Mouse (Mus musculus): ENCODE measurements at regions not wholly inside any gene's neighbourhood (a gene's known extent, or its start where the extent isn't known, plus 50 kb on each side); places are given as distances from the start of the nearest gene placed in this dataset.

GRCm38 (mm10) chr14:15061966-15062860 is 259.0 kb downstream of the Nek10 start:
- ATAC-seq (replicated peaks; ENCODE audit: low FRiP score, low read depth) (no peak), DNase-seq (ENCODE audit: low spot score) (no peak)
- H3K4me2 ChIP-seq (ENCODE audit: low read length): no peak overlapping the region

GRCm38 (mm10) chr14:15062861-15063418 is 259.7 kb downstream of the Nek10 start:
- DNase-seq (ENCODE audit: low spot score) (peak; percentile 21), ATAC-seq (replicated peaks; ENCODE audit: low FRiP score, low read depth) (no peak)
- Histone ChIP-seq H3K4me1 (replicated peaks; ENCODE audit: insufficient read depth, low read length) (no peaks in the 10 kb centered on the region), H3K4me3 (replicated peaks; ENCODE audit: low read depth, low read length) (no peak overlapping the region), H3K4me2 (ENCODE audit: low read length) (no peak overlapping the region), H3K9me3 (replicated peaks; ENCODE audit: low read length) (no peaks in the 10 kb centered on the region), H3K27ac (no peak overlapping the region), H3K9ac (ENCODE audit: low read depth, low read length) (no peak overlapping the region), H3K27me3 (ENCODE audit: insufficient read depth, low read length) (no peaks in the 10 kb centered on the region), H3K36me3 (ENCODE audit: insufficient read depth, low read length) (no peaks in the 10 kb centered on the region)
- 43% methylated on average over 4 of the region's 4 CpGs for WGBS
- no peak for TF ChIP-seq CTCF (IDR thresholded peaks at IDR 0.05; ENCODE audit: low read depth)

More at GRCm38 (mm10) chr14:15061966-15062860, 259.0 kb downstream of the Nek10 start:
- Histone ChIP-seq H3K9me3 (replicated peaks; ENCODE audit: low read length) (no peaks in the 10 kb centered on the region), H3K4me3 (replicated peaks; ENCODE audit: low read depth, low read length) (no peak overlapping the region), H3K36me3 (ENCODE audit: insufficient read depth, low read length) (no peaks in the 10 kb centered on the region), H3K4me1 (replicated peaks; ENCODE audit: insufficient read depth, low read length) (no peaks in the 10 kb centered on the region), H3K27me3 (ENCODE audit: insufficient read depth, low read length) (no peaks in the 10 kb centered on the region), H3K9ac (ENCODE audit: low read depth, low read length) (no peak overlapping the region), H3K27ac (no peak overlapping the region)
- TF ChIP-seq CTCF (IDR thresholded peaks at IDR 0.05; ENCODE audit: low read depth): no peak
- WGBS: 48% methylated on average over 5 of the region's 5 CpGs

- 63% methylated on average over 5 of the region's 5 CpGs for WGBS
Observed at GRCm38 (mm10) chr14:15064991-15065525, 261.8 kb downstream of the Nek10 start.

GRCm38 (mm10) chr14:15075877-15076276 is 272.7 kb downstream of the Nek10 start:
- H3K36me3 ChIP-seq (ENCODE audit: insufficient read depth, low read length): no peaks in the 10 kb centered on the region
- no peaks in the 10 kb centered on the region for H3K9me3 ChIP-seq (replicated peaks; ENCODE audit: low read length)
- no peak for TF ChIP-seq CTCF (IDR thresholded peaks at IDR 0.05; ENCODE audit: low read depth)
- ATAC-seq (replicated peaks; ENCODE audit: low FRiP score, low read depth): no peak
- no peak for DNase-seq (ENCODE audit: low spot score)
- H3K27ac ChIP-seq: no peak overlapping the region
- H3K4me1 ChIP-seq (replicated peaks; ENCODE audit: insufficient read depth, low read length): no peaks in the 10 kb centered on the region
- H3K4me3 ChIP-seq (replicated peaks; ENCODE audit: low read depth, low read length): no peak overlapping the region
- WGBS: 38% methylated on average over 3 of the region's 3 CpGs
- H3K9ac ChIP-seq (ENCODE audit: low read depth, low read length): no peak overlapping the region
- no peaks in the 10 kb centered on the region for H3K27me3 ChIP-seq (ENCODE audit: insufficient read depth, low read length)
- H3K4me2 ChIP-seq (ENCODE audit: low read length): no peak overlapping the region

More at GRCm38 (mm10) chr14:15064991-15065525, 261.8 kb downstream of the Nek10 start:
- Histone ChIP-seq H3K27ac (no peak overlapping the region), H3K9me3 (replicated peaks; ENCODE audit: low read length) (no peaks in the 10 kb centered on the region), H3K4me3 (replicated peaks; ENCODE audit: low read depth, low read length) (no peak overlapping the region), H3K4me2 (ENCODE audit: low read length) (no peak overlapping the region), H3K9ac (ENCODE audit: low read depth, low read length) (no peak overlapping the region), H3K4me1 (replicated peaks; ENCODE audit: insufficient read depth, low read length) (no peaks in the 10 kb centered on the region), H3K27me3 (ENCODE audit: insufficient read depth, low read length) (no peaks in the 10 kb centered on the region), H3K36me3 (ENCODE audit: insufficient read depth, low read length) (no peaks in the 10 kb centered on the region)
- ATAC-seq (replicated peaks; ENCODE audit: low FRiP score, low read depth): no peak
- no peak for TF ChIP-seq CTCF (IDR thresholded peaks at IDR 0.05; ENCODE audit: low read depth)
- DNase-seq (ENCODE audit: low spot score): peak; percentile 8

GRCm38 (mm10) chr14:15082889-15083288 is 279.7 kb downstream of the Nek10 start:
- H3K36me3 ChIP-seq (ENCODE audit: insufficient read depth, low read length): no peaks in the 10 kb centered on the region
- H3K4me3 ChIP-seq (replicated peaks; ENCODE audit: low read depth, low read length): no peak overlapping the region
- TF ChIP-seq CTCF (IDR thresholded peaks at IDR 0.05; ENCODE audit: low read depth): no peak
- no peak overlapping the region for H3K27ac ChIP-seq
- ATAC-seq (replicated peaks; ENCODE audit: low FRiP score, low read depth): no peak
- H3K27me3 ChIP-seq (ENCODE audit: insufficient read depth, low read length): no peaks in the 10 kb centered on the region
- DNase-seq (ENCODE audit: low spot score): no peak
- H3K4me2 ChIP-seq (ENCODE audit: low read length): no peak overlapping the region
- H3K4me1 ChIP-seq (replicated peaks; ENCODE audit: insufficient read depth, low read length): no peaks in the 10 kb centered on the region
- H3K9me3 ChIP-seq (replicated peaks; ENCODE audit: low read length): no peaks in the 10 kb centered on the region
- 79% methylated on average over 2 of the region's 2 CpGs for WGBS
- no peak overlapping the region for H3K9ac ChIP-seq (ENCODE audit: low read depth, low read length)

GRCm38 (mm10) chr14:15083812-15084211 is 280.6 kb downstream of the Nek10 start:
- ATAC-seq (replicated peaks; ENCODE audit: low FRiP score, low read depth) (no peak), DNase-seq (ENCODE audit: low spot score) (no peak)
- 40% methylated on average over 1 of the region's 1 CpGs for WGBS
- H3K9ac ChIP-seq (ENCODE audit: low read depth, low read length): no peak overlapping the region
- H3K27me3 ChIP-seq (ENCODE audit: insufficient read depth, low read length): no peaks in the 10 kb centered on the region
- H3K4me1 ChIP-seq (replicated peaks; ENCODE audit: insufficient read depth, low read length): no peaks in the 10 kb centered on the region
- H3K36me3 ChIP-seq (ENCODE audit: insufficient read depth, low read length): no peaks in the 10 kb centered on the region
- H3K9me3 ChIP-seq (replicated peaks; ENCODE audit: low read length): no peaks in the 10 kb centered on the region
- H3K4me2 ChIP-seq (ENCODE audit: low read length): no peak overlapping the region
- H3K4me3 ChIP-seq (replicated peaks; ENCODE audit: low read depth, low read length): no peak overlapping the region
- TF ChIP-seq CTCF (IDR thresholded peaks at IDR 0.05; ENCODE audit: low read depth): no peak
- no peak overlapping the region for H3K27ac ChIP-seq

Measured in kidney, postnatal 0 days (tissue).